Mouse (Mus musculus): Measurements from ENCODE around the gene Gltp. TPM values are rescaled to one million over a fixed set of nuclear protein-coding genes. Genes with fewer than 3 reads are reported as not detected.

Gene Gltp
- total RNA-seq, 2 experiments from 2014 or later, result 20.6 to 21.5 TPM

- intact Hi-C loops (cut with DNase I), result loop anchor here (1.0 kb wide), 1 partner anchor 27 kb away; no protein-coding TSS in a partner anchor
- no peak for DNase-seq
Observed at GRCm38 (mm10) chr5:114666659-114667058, 24.1 kb downstream of the Gltp start.

- intact Hi-C loops (cut with DNase I), result no loop called here
- DNase-seq, result no peak
Observed at GRCm38 (mm10) chr5:114664750-114665149, 26.0 kb downstream of the Gltp start.

GRCm38 (mm10) chr5:114664139-114664538, 26.6 kb downstream of the Gltp start:
- intact Hi-C loops (cut with DNase I), result no loop called here
- DNase-seq, result no peak

GRCm38 (mm10) chr5:114661029-114661428, 29.8 kb downstream of the Gltp start:
- intact Hi-C loops (cut with DNase I), result no loop called here
- no peak for DNase-seq

DNA sequence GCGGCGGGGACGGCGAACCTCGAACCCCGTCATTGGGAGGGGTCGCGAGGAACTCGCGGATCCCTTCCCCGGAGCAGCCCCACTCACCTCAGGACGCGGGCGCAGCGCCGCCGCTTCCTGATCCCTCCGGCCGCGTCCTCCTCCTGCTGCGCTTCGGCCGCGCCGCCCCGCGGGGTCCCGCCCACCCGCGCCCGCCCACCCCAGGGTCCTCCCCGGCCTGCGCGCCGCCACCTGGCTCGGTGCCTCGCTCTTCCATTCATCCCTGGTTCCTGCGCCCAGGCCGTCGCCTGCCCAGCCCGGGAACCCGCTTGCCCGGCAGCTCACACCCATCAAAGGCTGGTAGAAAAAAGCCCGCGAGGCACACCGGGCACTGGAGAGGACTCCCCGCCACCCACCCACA, 32.5 kb downstream of the Gltp start, which contains the start of gene Trpv4:
Trpv4 (minus strand) TSS at position 167 of the 400 bp plus-strand sequence.
- DNase-seq, result no peak
- intact Hi-C loops (cut with DNase I), result no loop called here

GRCm38 (mm10) chr5:114657426-114657825, 33.4 kb downstream of the Gltp start:
- DNase-seq, result no peak

DNA sequence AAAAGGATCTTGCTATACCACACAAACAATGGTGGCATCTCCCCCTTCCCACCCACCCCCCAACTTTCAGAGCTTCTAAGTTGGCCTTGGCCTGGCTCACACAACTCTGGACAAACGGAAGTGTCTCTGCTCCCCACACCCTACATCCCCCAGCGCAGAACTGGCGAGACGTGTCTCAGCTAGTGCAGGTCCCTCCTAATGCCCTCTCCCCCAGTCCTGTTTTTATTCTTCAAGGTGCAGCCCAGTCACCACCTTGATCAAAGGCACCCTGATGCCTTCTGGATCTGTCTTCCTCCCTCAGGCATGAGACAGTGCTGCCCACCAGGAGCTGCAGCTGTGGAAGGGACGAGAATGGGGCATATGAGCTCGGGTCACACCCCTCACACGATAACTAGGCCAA, 34.5 kb downstream of the Gltp start:
- no peak for DNase-seq
- intact Hi-C loops (cut with DNase I), result no loop called here

More at GRCm38 (mm10) chr5:114657426-114657825, 33.4 kb downstream of the Gltp start:
- intact Hi-C loops (cut with DNase I), result no loop called here

DNA sequence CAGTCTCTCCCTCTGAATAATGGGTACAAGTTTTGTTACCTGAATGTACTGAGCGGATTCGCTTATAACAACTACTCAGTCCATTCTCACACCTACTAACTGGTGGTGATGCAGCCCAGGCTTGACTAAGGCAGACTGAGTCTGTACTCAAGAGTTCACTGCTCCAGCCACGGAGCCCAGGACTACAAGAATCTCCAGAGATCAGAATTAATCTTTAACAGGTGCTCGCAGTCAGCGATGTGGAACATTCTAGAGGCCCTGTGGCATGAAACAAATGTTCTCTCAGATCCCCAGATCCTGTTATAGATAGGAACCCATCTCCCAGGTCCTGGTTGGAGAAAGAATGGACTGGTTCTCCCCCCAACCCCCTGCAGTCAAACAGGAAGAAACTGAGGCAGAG, 35.1 kb downstream of the Gltp start:
- DNase-seq, result no peak
- intact Hi-C loops (cut with DNase I), result no loop called here

GRCm38 (mm10) chr5:114653656-114654437, 36.9 kb downstream of the Gltp start:
- DNase-seq, result peak; percentile 40 to 45
- intact Hi-C loops (cut with DNase I), result no loop called here

- intact Hi-C loops (cut with DNase I), result no loop called here
- DNase-seq, result no peak
Observed at GRCm38 (mm10) chr5:114651449-114651848, 39.3 kb downstream of the Gltp start.

DNA sequence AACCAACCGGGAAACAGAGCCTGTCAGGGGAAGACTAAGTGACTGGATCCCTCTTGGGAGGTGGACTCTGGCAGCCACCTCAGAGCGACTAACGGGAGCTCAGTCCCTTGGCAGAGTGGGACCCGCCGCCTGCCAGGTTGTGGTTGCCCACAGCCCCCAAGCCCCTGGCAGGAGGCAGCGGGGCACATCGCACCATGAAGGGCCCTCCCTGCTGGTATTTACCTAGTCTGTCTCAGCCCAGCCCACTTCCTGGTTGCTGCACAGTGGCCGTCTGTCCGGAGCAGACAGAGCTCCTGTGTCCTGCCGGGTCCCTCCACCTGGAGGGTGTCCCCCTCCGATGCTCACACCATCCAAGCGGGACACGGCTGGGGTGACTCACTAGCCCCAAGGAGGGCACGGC, 39.8 kb downstream of the Gltp start:
- no peak for DNase-seq
- intact Hi-C loops (cut with DNase I), result no loop called here

GRCm38 (mm10) chr5:114648728-114649311, 42.0 kb downstream of the Gltp start:
- no peak for DNase-seq
- intact Hi-C loops (cut with DNase I), result no loop called here

DNA sequence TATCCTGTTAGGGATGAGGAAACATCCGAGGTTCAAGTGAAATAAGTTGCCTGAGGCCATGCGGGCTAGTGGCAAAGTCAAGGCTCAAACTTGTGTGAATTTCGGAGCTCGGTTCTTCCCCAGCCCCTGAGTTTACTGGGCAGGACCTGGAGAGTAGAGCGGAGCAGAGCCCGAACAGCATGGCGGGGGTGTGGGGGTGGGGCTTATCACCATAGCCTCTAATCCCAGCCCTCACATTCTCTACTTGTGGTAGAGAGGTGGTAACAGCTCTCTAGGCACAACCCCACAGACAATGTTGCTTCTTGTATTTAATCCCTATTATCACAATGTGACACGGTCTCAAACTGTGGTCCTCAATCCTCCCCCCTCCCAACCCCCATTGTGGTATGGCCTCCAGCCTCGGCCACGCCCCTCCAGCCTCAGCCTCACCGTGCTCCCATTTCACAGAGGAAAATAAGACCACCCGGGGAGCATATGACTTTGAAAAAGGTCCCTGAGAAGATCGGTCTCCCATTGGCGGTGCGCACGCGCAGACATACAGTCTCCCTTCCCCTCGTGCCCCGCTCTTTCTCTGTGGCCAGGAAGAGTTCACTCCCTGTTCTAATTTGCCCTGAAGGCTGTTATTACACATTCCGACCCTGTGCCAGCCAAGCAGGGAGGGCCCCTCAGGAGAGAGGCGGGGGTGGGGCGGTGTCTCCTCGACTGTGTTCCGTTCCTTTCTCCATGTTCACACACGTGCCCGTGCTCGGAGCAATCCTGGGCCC, 43.4 kb downstream of the Gltp start:
- peak in 1 of 2 experiments; percentile 41 for DNase-seq
- intact Hi-C loops (cut with DNase I), result no loop called here

GRCm38 (mm10) chr5:114645916-114646315, 44.9 kb downstream of the Gltp start:
- DNase-seq, result no peak
- intact Hi-C loops (cut with DNase I), result no loop called here

DNA sequence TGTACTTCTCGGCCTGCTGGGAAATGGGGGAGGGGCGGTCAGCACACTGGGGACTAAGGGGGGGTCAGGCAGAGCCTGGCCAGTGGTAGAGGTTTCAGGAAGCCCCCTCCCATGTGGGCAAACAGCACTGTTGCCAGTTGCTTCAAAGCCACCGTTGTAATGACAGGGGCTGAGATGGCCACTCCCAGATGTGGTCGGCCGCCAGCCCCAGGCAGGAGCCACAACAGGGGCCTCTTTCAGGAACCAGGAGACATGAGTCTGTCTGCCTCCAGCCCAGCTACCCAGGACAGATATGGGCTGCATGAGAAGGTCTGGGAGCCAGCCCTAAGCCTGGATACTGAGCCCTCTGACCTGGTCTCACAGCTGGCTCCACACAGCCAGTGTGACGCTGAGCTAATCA, 45.9 kb downstream of the Gltp start:
- no peak for DNase-seq
- intact Hi-C loops (cut with DNase I), result no loop called here

GRCm38 (mm10) chr5:114640809-114641208, 50.0 kb downstream of the Gltp start:
- intact Hi-C loops (cut with DNase I), result no loop called here
- no peak for DNase-seq

DNA sequence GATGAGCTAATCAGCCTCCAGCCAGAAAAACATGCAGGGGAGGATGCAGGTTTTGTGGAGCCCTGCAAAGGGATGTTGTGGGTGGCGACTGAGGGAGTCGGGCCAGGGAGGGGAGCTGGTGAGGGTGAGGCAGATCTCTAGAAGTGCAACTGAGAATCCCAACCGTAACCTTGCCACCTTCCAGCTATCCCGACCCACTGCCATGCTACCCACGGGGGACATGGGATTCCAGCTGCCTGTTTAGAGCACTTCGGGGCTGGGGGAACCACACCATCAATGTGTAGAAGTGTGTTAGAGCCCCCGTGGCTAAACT, 51.2 kb downstream of the Gltp start:
- intact Hi-C loops (cut with DNase I), result loop anchor here (1.0 to 2.0 kb wide), 2 partner anchors 28 to 51 kb away; partner anchors contain the start of gene Gltp
- no peak for DNase-seq

- intact Hi-C loops (cut with DNase I), result loop anchor here (1.0 to 2.0 kb wide), 2 partner anchors 28 to 52 kb away; partner anchors contain the start of gene Gltp
- peak; percentile 87 to 92 for DNase-seq
Observed at GRCm38 (mm10) chr5:114638769-114639644, 51.8 kb downstream of the Gltp start.

DNA sequence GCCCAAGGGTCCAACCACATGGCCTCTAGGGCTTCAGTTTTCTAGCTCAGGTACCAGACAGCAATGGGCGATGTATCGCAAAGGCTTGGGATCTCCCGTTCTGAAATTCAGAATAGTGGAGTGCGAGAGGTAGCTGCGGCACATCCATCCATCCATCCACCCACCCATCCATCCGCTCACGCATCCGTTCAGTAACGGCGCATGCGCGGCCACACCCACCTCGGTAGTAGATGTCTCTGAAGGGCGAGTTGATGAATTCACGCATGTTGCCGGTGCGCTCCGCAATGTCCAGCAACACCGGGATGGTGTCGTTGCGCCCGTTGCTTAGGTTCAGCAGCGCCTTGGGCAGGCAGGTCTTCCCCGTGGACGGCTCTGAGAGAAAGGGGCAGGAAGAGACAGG, 54.7 kb downstream of the Gltp start:
- intact Hi-C loops (cut with DNase I), result no loop called here
- DNase-seq, result no peak

- DNase-seq, result no peak
- intact Hi-C loops (cut with DNase I), result no loop called here
Observed at GRCm38 (mm10) chr5:114631336-114631735, 59.4 kb downstream of the Gltp start.
